Mouse (Mus musculus): Measurements from ENCODE around the gene 4930442H23Rik. TPM values are rescaled to one million over a fixed set of nuclear protein-coding genes. Genes with fewer than 3 reads are reported as not detected.
"Not testable (repeated sequence)": the region's sequence is repeated elsewhere in the genome, so short reads cannot be mapped to it uniquely, and the experiment has no call there.

4930442H23Rik gene
- 0.07 TPM in 1 of 2 replicates, not detected in the other for polyA plus RNA-seq (2015; fragmentation: Nextera tagmentation; extraction: Ambion mirVana)

GRCm38 (mm10) chr10:81183805-81184204, at the start of gene 4930442H23Rik:
4930442H23Rik (minus strand) TSS chr10:81183849.
- H3K4me2 ChIP-seq: peak within 1 kb of the TSS; percentile 87
- no peaks in the 10 kb centered on the region for H3K27me3 ChIP-seq
- H3K36me3 ChIP-seq (replicated peaks): peaks cover 76% of the 10 kb centered on the region
- peak within 1 kb of the TSS; percentile 65 for H3K9ac ChIP-seq
- peak within 1 kb of the TSS; percentile 76 for H3K4me3 ChIP-seq (replicated peaks)
- no peak for ATAC-seq (ENCODE audit: insufficient read depth)
- H3K27ac ChIP-seq (replicated peaks): peak within 1 kb of the TSS; percentile 88
- H3K9me3 ChIP-seq (replicated peaks): no peaks in the 10 kb centered on the region
- peaks cover 50% of the 10 kb centered on the region for H3K4me1 ChIP-seq (replicated peaks)
- 62% methylated on average over 5 of the region's 5 CpGs for WGBS (ENCODE audit: insufficient replicate concordance)

- Histone ChIP-seq H3K36me3 (replicated peaks) (no peaks in the 10 kb centered on the region), H3K27me3 (peaks cover 74% of the 10 kb centered on the region), H3K4me3 (replicated peaks) (peak overlapping the region; percentile 69), H3K27ac (replicated peaks) (peak overlapping the region; percentile 53; the same call in 1 of the 2 replicates), H3K9ac (peak overlapping the region; percentile 57), H3K9me3 (replicated peaks) (no peaks in the 10 kb centered on the region), H3K4me2 (peak overlapping the region; percentile 87), H3K4me1 (replicated peaks) (peaks cover 18% of the 10 kb centered on the region)
- ATAC-seq (ENCODE audit: insufficient read depth): peak; percentile 56; the same call in 1 of the 2 replicates
- WGBS (ENCODE audit: insufficient replicate concordance): 2% methylated on average over 28 of the region's 28 CpGs
Observed at GRCm38 (mm10) chr10:81233226-81233585, 49.6 kb upstream of the 4930442H23Rik start.

- H3K4me1 ChIP-seq (replicated peaks): peaks cover 18% of the 10 kb centered on the region
- ATAC-seq (ENCODE audit: insufficient read depth): peak; percentile 73
- H3K27me3 ChIP-seq: peaks cover 74% of the 10 kb centered on the region
Observed at GRCm38 (mm10) chr10:81232580-81233225, 49.1 kb upstream of the 4930442H23Rik start, which contains the start of gene Zfr2. Zfr2 (plus strand) TSS chr10:81233155.

GRCm38 (mm10) chr10:81231436-81231835, 47.8 kb upstream of the 4930442H23Rik start:
- Histone ChIP-seq H3K4me1 (replicated peaks) (peaks cover 18% of the 10 kb centered on the region), H3K9me3 (replicated peaks) (no peaks in the 10 kb centered on the region), H3K36me3 (replicated peaks) (no peaks in the 10 kb centered on the region), H3K27me3 (peaks cover 63% of the 10 kb centered on the region), H3K4me2 (no peak overlapping the region), H3K9ac (no peak overlapping the region), H3K4me3 (replicated peaks) (no peak overlapping the region), H3K27ac (replicated peaks) (no peak overlapping the region)
- WGBS (ENCODE audit: insufficient replicate concordance): 37% methylated on average over 7 of the region's 7 CpGs
- ATAC-seq (ENCODE audit: insufficient read depth): no peak

More at GRCm38 (mm10) chr10:81232580-81233225, 49.1 kb upstream of the 4930442H23Rik start, which contains the start of gene Zfr2:
- Histone ChIP-seq H3K9ac (peak within 1 kb of the TSS; percentile 57), H3K4me2 (peak within 1 kb of the TSS; percentile 87), H3K4me3 (replicated peaks) (peak within 1 kb of the TSS; percentile 69), H3K9me3 (replicated peaks) (no peaks in the 10 kb centered on the region), H3K27ac (replicated peaks) (peak within 1 kb of the TSS; percentile 53; the same call in 1 of the 2 replicates), H3K36me3 (replicated peaks) (no peaks in the 10 kb centered on the region)
- WGBS (ENCODE audit: insufficient replicate concordance): 6% methylated on average over 29 of the region's 29 CpGs

- no peak for ATAC-seq (ENCODE audit: insufficient read depth)
- peaks cover 60% of the 10 kb centered on the region for H3K27me3 ChIP-seq
- H3K9me3 ChIP-seq (replicated peaks): no peaks in the 10 kb centered on the region
- H3K27ac ChIP-seq (replicated peaks): no peak within 1 kb of the TSS
- H3K9ac ChIP-seq: no peak within 1 kb of the TSS
- WGBS (ENCODE audit: insufficient replicate concordance): 12% methylated on average over 27 of the region's 27 CpGs
- peaks cover 18% of the 10 kb centered on the region for H3K4me1 ChIP-seq (replicated peaks)
- H3K36me3 ChIP-seq (replicated peaks): no peaks in the 10 kb centered on the region
- no peak within 1 kb of the TSS for H3K4me2 ChIP-seq
- H3K4me3 ChIP-seq (replicated peaks): no peak within 1 kb of the TSS
Observed at GRCm38 (mm10) chr10:81230438-81231332, 47.0 kb upstream of the 4930442H23Rik start, which contains the start of gene Atcay. Atcay (minus strand) TSS chr10:81230833.

- Histone ChIP-seq H3K4me2 (no peak overlapping the region), H3K36me3 (replicated peaks) (no peaks in the 10 kb centered on the region), H3K9ac (no peak overlapping the region), H3K27me3 (peaks cover 55% of the 10 kb centered on the region), H3K27ac (replicated peaks) (no peak overlapping the region), H3K4me3 (replicated peaks) (no peak overlapping the region), H3K9me3 (replicated peaks) (no peaks in the 10 kb centered on the region), H3K4me1 (replicated peaks) (peaks cover 18% of the 10 kb centered on the region)
- 10% methylated on average over 20 of the region's 20 CpGs for WGBS (ENCODE audit: insufficient replicate concordance)
- ATAC-seq (ENCODE audit: insufficient read depth): no peak
Observed at GRCm38 (mm10) chr10:81229735-81230437, 46.2 kb upstream of the 4930442H23Rik start.

GRCm38 (mm10) chr10:81223731-81224130, 40.1 kb upstream of the 4930442H23Rik start:
- H3K4me1 ChIP-seq (replicated peaks); H3K36me3 ChIP-seq (replicated peaks); H3K27ac ChIP-seq (replicated peaks); H3K4me3 ChIP-seq (replicated peaks); H3K9ac ChIP-seq; H3K9me3 ChIP-seq (replicated peaks); ATAC-seq (ENCODE audit: insufficient read depth); H3K4me2 ChIP-seq: not testable (repeated sequence)
- peaks cover 17% of the 10 kb centered on the region for H3K27me3 ChIP-seq
- WGBS (ENCODE audit: insufficient replicate concordance): 29% methylated on average over 2 of the region's 2 CpGs

- H3K4me1 ChIP-seq (replicated peaks): peaks cover 10% of the 10 kb centered on the region
- 61% methylated on average over 5 of the region's 5 CpGs for WGBS (ENCODE audit: insufficient replicate concordance)
- H3K27me3 ChIP-seq: peaks cover 13% of the 10 kb centered on the region
- ATAC-seq (ENCODE audit: insufficient read depth): no peak
- no peak overlapping the region for H3K9ac ChIP-seq
- H3K9me3 ChIP-seq (replicated peaks): no peaks in the 10 kb centered on the region
- no peak overlapping the region for H3K27ac ChIP-seq (replicated peaks)
- H3K36me3 ChIP-seq (replicated peaks): no peaks in the 10 kb centered on the region
- H3K4me3 ChIP-seq (replicated peaks): no peak overlapping the region
- no peak overlapping the region for H3K4me2 ChIP-seq
Observed at GRCm38 (mm10) chr10:81221402-81222015, 37.9 kb upstream of the 4930442H23Rik start.

GRCm38 (mm10) chr10:81217964-81218363, 34.3 kb upstream of the 4930442H23Rik start:
- ATAC-seq (ENCODE audit: insufficient read depth): no peak
- peaks cover 10% of the 10 kb centered on the region for H3K4me1 ChIP-seq (replicated peaks)
- 18% methylated on average over 7 of the region's 7 CpGs for WGBS (ENCODE audit: insufficient replicate concordance)

GRCm38 (mm10) chr10:81217267-81217666, 33.6 kb upstream of the 4930442H23Rik start:
- not testable (repeated sequence) for ATAC-seq (ENCODE audit: insufficient read depth); H3K27ac ChIP-seq (replicated peaks); H3K9ac ChIP-seq; H3K4me3 ChIP-seq (replicated peaks); H3K4me1 ChIP-seq (replicated peaks); H3K36me3 ChIP-seq (replicated peaks); H3K9me3 ChIP-seq (replicated peaks); H3K4me2 ChIP-seq
- WGBS (ENCODE audit: insufficient replicate concordance): 3% methylated on average over 1 of the region's 1 CpGs
- peaks cover 14% of the 10 kb centered on the region; the same call in 1 of the 2 replicates for H3K27me3 ChIP-seq

More at GRCm38 (mm10) chr10:81217964-81218363, 34.3 kb upstream of the 4930442H23Rik start:
- Histone ChIP-seq H3K4me3 (replicated peaks) (no peak overlapping the region), H3K4me2 (no peak overlapping the region), H3K27me3 (peaks cover 14% of the 10 kb centered on the region; the same call in 1 of the 2 replicates), H3K27ac (replicated peaks) (no peak overlapping the region), H3K9ac (no peak overlapping the region), H3K9me3 (replicated peaks) (no peaks in the 10 kb centered on the region), H3K36me3 (replicated peaks) (no peaks in the 10 kb centered on the region)

Data from liver, embryonic 15.5 days (tissue).